ENCODE assay signal across 8 mouse cellular contexts in genomic region chr1:156917460-156917859, GRCm38 (mm10). TPM values are rescaled to one million over a fixed set of nuclear protein-coding genes. Genes with fewer than 3 reads are reported as not detected.
DNase-seq lines count a peak whose midpoint lies in the region; ATAC-seq and TF ChIP-seq lines count a peak whose summit lies in the region.

No protein-coding gene starts in this region.

- no peaks in the 10 kb centered on the region for H3K9me3 ChIP-seq in embryonic facial prominence, embryonic 11.5 days (replicated peaks; ENCODE audit: control insufficient read depth, low read length)
- no peaks in the 10 kb centered on the region for H3K9me3 ChIP-seq in embryonic facial prominence, embryonic 10.5 days
- no peaks in the 10 kb centered on the region for H3K9me3 ChIP-seq in forebrain, postnatal 0 days (ENCODE audit: low read length)
- no peaks in the 10 kb centered on the region for H3K9me3 ChIP-seq in intestine, embryonic 16.5 days (ENCODE audit: control insufficient read depth, low read length)

- no peak for ATAC-seq in embryonic facial prominence, embryonic 11.5 days (replicated peaks; ENCODE audit: insufficient number of reproducible peaks, low FRiP score, low TSS enrichment, low read depth)
- peak; percentile 69 for ATAC-seq in forebrain, postnatal 0 days
- no peak for ATAC-seq in intestine, embryonic 16.5 days

- H3K27me3 ChIP-seq in embryonic facial prominence, embryonic 11.5 days (ENCODE audit: control insufficient read depth, insufficient read depth, low read length) = no peaks in the 10 kb centered on the region
- no peaks in the 10 kb centered on the region for H3K27me3 ChIP-seq in embryonic facial prominence, embryonic 10.5 days (replicated peaks; ENCODE audit: low read depth, poor library complexity, severe bottlenecking)
- H3K27me3 ChIP-seq in liver, adult 2 months (ENCODE audit: control insufficient read depth, insufficient read depth, low read length) = no peaks in the 10 kb centered on the region
- no peaks in the 10 kb centered on the region for H3K27me3 ChIP-seq in forebrain, postnatal 0 days (ENCODE audit: insufficient read depth, low read length)
- no peaks in the 10 kb centered on the region for H3K27me3 ChIP-seq in intestine, embryonic 16.5 days (replicated peaks; ENCODE audit: control insufficient read depth, insufficient read depth, low read length)

- H3K4me1 ChIP-seq in embryonic facial prominence, embryonic 11.5 days (ENCODE audit: control insufficient read depth, insufficient read depth, low read length) = no peaks in the 10 kb centered on the region
- peaks cover 22% of the 10 kb centered on the region for H3K4me1 ChIP-seq in embryonic facial prominence, embryonic 10.5 days
- H3K4me1 ChIP-seq in liver, adult 2 months (ENCODE audit: control insufficient read depth, insufficient read depth, low read length) = peaks cover 2% of the 10 kb centered on the region; the same call in 1 of the 2 replicates
- H3K4me1 ChIP-seq in forebrain, postnatal 0 days (ENCODE audit: insufficient read depth) = no peaks in the 10 kb centered on the region
- H3K4me1 ChIP-seq in intestine, embryonic 16.5 days (ENCODE audit: control insufficient read depth, insufficient read depth, low read length) = peaks cover 8% of the 10 kb centered on the region; the same call in 1 of the 2 replicates

- H3K4me3 ChIP-seq in embryonic facial prominence, embryonic 11.5 days (ENCODE audit: low read depth, low read length) = no peak overlapping the region
- H3K4me3 ChIP-seq in embryonic facial prominence, embryonic 10.5 days = no peak overlapping the region
- no peak overlapping the region for H3K4me3 ChIP-seq in liver, adult 2 months (ENCODE audit: insufficient read depth, low read depth, low read length)
- H3K4me3 ChIP-seq in forebrain, postnatal 0 days (ENCODE audit: low read depth, low read length) = no peak overlapping the region
- H3K4me3 ChIP-seq in intestine, embryonic 16.5 days (ENCODE audit: low read length) = no peak overlapping the region

- peak; percentile 58 for TF ChIP-seq CTCF in liver, adult 2 months (IDR thresholded peaks at IDR 0.05; ENCODE audit: low read depth, low read length)
- TF ChIP-seq CTCF in forebrain, postnatal 0 days (IDR thresholded peaks at IDR 0.05; ENCODE audit: low read depth) = peak; percentile 81

- peak; percentile 86 for DNase-seq in embryonic facial prominence, embryonic 11.5 days (ENCODE audit: low spot score)
- DNase-seq in embryonic facial prominence, embryonic 10.5 days (ENCODE audit: low spot score) = no peak
- DNase-seq in liver, adult 2 months (ENCODE audit: extremely low read depth, low read depth, low spot score) = peak; percentile 77
- DNase-seq in liver (no peak), adipocyte (ENCODE audit: low spot score) (peak; percentile 61)
- DNase-seq in forebrain, postnatal 0 days = peak; percentile 81
- peak; percentile 83 for DNase-seq in mesoderm, embryonic 11.5 days (ENCODE audit: low read depth, low spot score)

- no peak overlapping the region for H3K4me2 ChIP-seq in embryonic facial prominence, embryonic 11.5 days (ENCODE audit: low read depth, low read length)
- no peak overlapping the region for H3K4me2 ChIP-seq in forebrain, postnatal 0 days (ENCODE audit: low read depth)
- H3K4me2 ChIP-seq in intestine, embryonic 16.5 days (ENCODE audit: low read depth, low read length) = no peak overlapping the region

- no peak overlapping the region for H3K9ac ChIP-seq in embryonic facial prominence, embryonic 11.5 days (replicated peaks; ENCODE audit: low read length)
- no peak overlapping the region for H3K9ac ChIP-seq in liver, adult 2 months (ENCODE audit: low read depth, low read length)
- H3K9ac ChIP-seq in forebrain, postnatal 0 days = no peak overlapping the region
- no peak overlapping the region for H3K9ac ChIP-seq in intestine, embryonic 16.5 days (ENCODE audit: low read depth, low read length)

- H3K36me3 ChIP-seq in embryonic facial prominence, embryonic 11.5 days (replicated peaks; ENCODE audit: control insufficient read depth, insufficient read depth, low read depth, low read length) = no peaks in the 10 kb centered on the region
- no peaks in the 10 kb centered on the region for H3K36me3 ChIP-seq in embryonic facial prominence, embryonic 10.5 days (replicated peaks)
- H3K36me3 ChIP-seq in liver, adult 2 months (ENCODE audit: control insufficient read depth, insufficient read depth, low read length) = no peaks in the 10 kb centered on the region
- no peaks in the 10 kb centered on the region for H3K36me3 ChIP-seq in forebrain, postnatal 0 days (ENCODE audit: insufficient read depth)
- no peaks in the 10 kb centered on the region for H3K36me3 ChIP-seq in intestine, embryonic 16.5 days (ENCODE audit: control insufficient read depth, insufficient read depth, low read length)

- H3K27ac ChIP-seq in embryonic facial prominence, embryonic 11.5 days (replicated peaks; ENCODE audit: low read depth, low read length) = no peak overlapping the region
- H3K27ac ChIP-seq in embryonic facial prominence, embryonic 10.5 days (replicated peaks) = no peak overlapping the region
- H3K27ac ChIP-seq in liver, adult 2 months (replicated peaks; ENCODE audit: insufficient read depth, low read depth, low read length) = no peak overlapping the region
- H3K27ac ChIP-seq in forebrain, postnatal 0 days (ENCODE audit: low read depth, low read length) = no peak overlapping the region
- no peak overlapping the region for H3K27ac ChIP-seq in intestine, embryonic 16.5 days (ENCODE audit: low read length)

- peaks cover 12% of the 10 kb centered on the region; the same call in 1 of the 2 replicates for H3K79me2 ChIP-seq in liver, adult 2 months (ENCODE audit: control insufficient read depth, insufficient read depth, low read length)

- TF ChIP-seq POLR2A in liver, adult 2 months (IDR thresholded peaks at IDR 0.05; ENCODE audit: extremely low read depth, insufficient read depth, low read length) = no peak

- WGBS in embryonic facial prominence, embryonic 11.5 days = 13% methylated on average over 3 of the region's 3 CpGs
- 16% methylated on average over 3 of the region's 3 CpGs for WGBS in embryonic facial prominence, embryonic 10.5 days
- WGBS in liver, adult 2 months = 12% methylated on average over 3 of the region's 3 CpGs
- 5% methylated on average over 3 of the region's 3 CpGs for WGBS in forebrain, postnatal 0 days
- WGBS in intestine, embryonic 16.5 days = 18% methylated on average over 3 of the region's 3 CpGs

RNA-seq across cellular contexts. Expression of gene Ralgps2, which starts 22.0 kb away (rescaled TPM):
- polyA plus RNA-seq in embryonic facial prominence, embryonic 11.5 days (2014; fragmentation: Nextera tagmentation; extraction: Ambion mirVana) = 76.1 and 84.9 TPM in 2 replicates
- polyA plus RNA-seq in embryonic facial prominence, embryonic 10.5 days (2016; fragmentation: Nextera tagmentation; extraction: Ambion mirVana) = 84.0 and 90.1 TPM in 2 replicates
- total RNA-seq in liver, adult 2 months (2014; rRNA removed) = 18.9 and 20.4 TPM in 2 replicates
- polyA plus RNA-seq in liver, adult 2 months (2012; rRNA removed) = 2.7 and 3.4 TPM in 2 replicates
- 94.9 and 101 TPM in 2 replicates for total RNA-seq in forebrain, postnatal 0 days (2014; rRNA removed)
- polyA plus RNA-seq in forebrain, postnatal 0 days (2015; fragmentation: Nextera tagmentation; extraction: Ambion mirVana) = 59.7 and 85.9 TPM in 2 replicates
- 24.1 and 30.6 TPM in 2 replicates for polyA plus RNA-seq in intestine, embryonic 16.5 days (2015; fragmentation: Nextera tagmentation; extraction: Ambion mirVana)

Comparison
In these comparisons a context has a peak if more than half of its experiments do, and no peak if none do; other contexts are left out.
1. DNase-seq: peak in embryonic facial prominence, embryonic 11.5 days (single experiment), liver, adult 2 months (single experiment), adipocyte (single experiment), forebrain, postnatal 0 days (single experiment) and mesoderm, embryonic 11.5 days (single experiment); none in embryonic facial prominence, embryonic 10.5 days (single experiment) and liver (single experiment).